Mouse (Mus musculus): ENCODE measurements around the gene March9. TPM values are rescaled to one million over a fixed set of nuclear protein-coding genes. Genes with fewer than 3 reads are reported as not detected.
"Not testable (repeated sequence)": the region's sequence is repeated elsewhere in the genome, so short reads cannot be mapped to it uniquely, and the experiment has no call there.

Gene March9
- total and polyA plus RNA-seq, 3 experiments = 5.4 to 20.1 (median 12.2) TPM

- DNase-seq = peak; percentile 100
Observed at GRCm38 (mm10) chr10:127063239-127063872, 3.4 kb upstream of the March9 start, which contains the start of gene Cdk4. Gene Cdk4 (plus strand): TSS chr10:127063534.

- DNase-seq = no peak
Observed at GRCm38 (mm10) chr10:127062503-127062902, 2.5 kb upstream of the March9 start.

- DNase-seq = not testable (repeated sequence)
Observed at GRCm38 (mm10) chr10:127062101-127062500, 2.1 kb upstream of the March9 start.

- no peak for DNase-seq
Observed at GRCm38 (mm10) chr10:127061513-127061912, 1.5 kb upstream of the March9 start.

- DNase-seq = no peak
Observed at GRCm38 (mm10) chr10:127061085-127061484, 1.1 kb upstream of the March9 start.

GRCm38 (mm10) chr10:127059174-127059967 lies 613 bp downstream of the March9 start:
- DNase-seq = no peak

- no peak for DNase-seq
Observed at GRCm38 (mm10) chr10:127058708-127059107, 1.3 kb downstream of the March9 start.

GRCm38 (mm10) chr10:127058161-127058560 lies 1.8 kb downstream of the March9 start:
- DNase-seq = peak; percentile 82

GRCm38 (mm10) chr10:127056490-127056889 lies 3.5 kb downstream of the March9 start:
- no peak for DNase-seq

GRCm38 (mm10) chr10:127055406-127055805 lies 4.6 kb downstream of the March9 start:
- no peak for DNase-seq

GRCm38 (mm10) chr10:127054646-127055045 lies 5.3 kb downstream of the March9 start:
- no peak for DNase-seq

GRCm38 (mm10) chr10:127050119-127050474 lies 9.9 kb downstream of the March9 start:
- no peak for DNase-seq

- DNase-seq = no peak
Observed at GRCm38 (mm10) chr10:127049395-127050118, 10.4 kb downstream of the March9 start.

GRCm38 (mm10) chr10:127048608-127049394 lies 11.2 kb downstream of the March9 start:
- DNase-seq = no peak

- DNase-seq = no peak
Observed at GRCm38 (mm10) chr10:127047954-127048353, 12.0 kb downstream of the March9 start, which contains the start of gene Cyp27b1. Gene Cyp27b1 (plus strand): TSS chr10:127048250.

GRCm38 (mm10) chr10:127043187-127043586 lies 16.8 kb downstream of the March9 start:
- no peak for DNase-seq

GRCm38 (mm10) chr10:127042468-127043115 lies 17.4 kb downstream of the March9 start:
- no peak for DNase-seq

GRCm38 (mm10) chr10:127041774-127042338 lies 18.1 kb downstream of the March9 start:
- DNase-seq = peak; percentile 92

GRCm38 (mm10) chr10:127041274-127041766 lies 18.7 kb downstream of the March9 start, which contains the start of the genes Mettl1 and Eef1akmt3:
Gene Mettl1 (plus strand): TSS chr10:127041414.
Gene Eef1akmt3 (minus strand): TSS chr10:127041513.
- peak; percentile 63 for DNase-seq

- DNase-seq = no peak
Observed at GRCm38 (mm10) chr10:127040569-127041214, 19.3 kb downstream of the March9 start.

Measured in adrenal gland, adult 2 months (tissue).